Mouse (Mus musculus) right cerebral cortex, postnatal 36 days (tissue): Measurements from ENCODE around the gene Dkk3.

Experiments used
- DNase-seq, 2 experiments: peaks; one replicate each; pipeline ENCODE4 v3.0.0; 2022; ENCODE audit warnings: low spot score in 2 of 2, mixed read lengths in 1 of 2

Dkk3 gene

GRCm38 (mm10) chr7:112158942-112159341 is at the start of gene Dkk3:
Gene Dkk3, minus strand, starts transcription at chr7:112159057.
- DNase-seq = peak in 1 of 2 experiments; percentile 51

- no peak for DNase-seq
Measured at GRCm38 (mm10) chr7:112207717-112208116, 48.9 kb upstream of the Dkk3 start.

- no peak for DNase-seq
Measured at GRCm38 (mm10) chr7:112205513-112205912, 46.7 kb upstream of the Dkk3 start.

- DNase-seq = peak; percentile 48 to 66
Measured at GRCm38 (mm10) chr7:112204380-112204963, 45.6 kb upstream of the Dkk3 start.

GRCm38 (mm10) chr7:112203937-112204336 is 45.1 kb upstream of the Dkk3 start:
- DNase-seq = no peak

- peak; percentile 48 to 74 for DNase-seq
Measured at GRCm38 (mm10) chr7:112202843-112203242, 44.0 kb upstream of the Dkk3 start.

GRCm38 (mm10) chr7:112202194-112202593 is 43.3 kb upstream of the Dkk3 start:
- peak in 1 of 2 experiments; percentile 49 for DNase-seq

GRCm38 (mm10) chr7:112200761-112201160 is 41.9 kb upstream of the Dkk3 start:
- DNase-seq = no peak

- peak in 1 of 2 experiments; percentile 38 for DNase-seq
Measured at GRCm38 (mm10) chr7:112199343-112199742, 40.5 kb upstream of the Dkk3 start.

- DNase-seq = no peak
Measured at GRCm38 (mm10) chr7:112197461-112197860, 38.6 kb upstream of the Dkk3 start.

- DNase-seq = no peak
Measured at GRCm38 (mm10) chr7:112194286-112194685, 35.4 kb upstream of the Dkk3 start.

GRCm38 (mm10) chr7:112192778-112193177 is 33.9 kb upstream of the Dkk3 start:
- DNase-seq = no peak

GRCm38 (mm10) chr7:112192237-112192636 is 33.4 kb upstream of the Dkk3 start:
- DNase-seq = peak; percentile 55 to 77

GRCm38 (mm10) chr7:112187536-112188459 is 28.9 kb upstream of the Dkk3 start:
- DNase-seq = no peak

GRCm38 (mm10) chr7:112186871-112187270 is 28.0 kb upstream of the Dkk3 start:
- no peak for DNase-seq

- no peak for DNase-seq
Measured at GRCm38 (mm10) chr7:112185226-112185745, 26.4 kb upstream of the Dkk3 start.

GRCm38 (mm10) chr7:112184519-112185225 is 25.8 kb upstream of the Dkk3 start:
- DNase-seq = no peak

- DNase-seq = peak; percentile 90 to 93
Measured at GRCm38 (mm10) chr7:112183258-112183841, 24.5 kb upstream of the Dkk3 start.

- DNase-seq = peak; percentile 77 to 78
Measured at GRCm38 (mm10) chr7:112180235-112180705, 21.4 kb upstream of the Dkk3 start.

- no peak for DNase-seq
Measured at GRCm38 (mm10) chr7:112176627-112177026, 17.8 kb upstream of the Dkk3 start.

- DNase-seq = peak; percentile 56 to 81
Measured at GRCm38 (mm10) chr7:112172669-112173068, 13.8 kb upstream of the Dkk3 start.
